Mouse (Mus musculus): ENCODE results near the gene Tmed4. TPM values are rescaled to one million over a fixed set of nuclear protein-coding genes. Genes with fewer than 3 reads are reported as not detected.

The Tmed4 gene
- polyA plus RNA-seq (2012; ENCODE audit: insufficient read depth, insufficient read length, missing spikeins): 52.9 and 55.0 TPM in 2 replicates

- Histone ChIP-seq H3K4me1 (ENCODE audit: control insufficient read depth, insufficient read depth, low read length) (peaks cover 9% of the 10 kb centered on the region), H3K27ac (ENCODE audit: insufficient read depth, low read depth, low read length) (0 out of 2 replicates have a peak within 1 kb of the TSS, but pooled peaks have one; percentile 17), H3K4me3 (ENCODE audit: insufficient read depth, low read length) (peak within 1 kb of the TSS; percentile 65)
- TF ChIP-seq CTCF (IDR thresholded peaks at IDR 0.05; ENCODE audit: low read depth, low read length): peak; percentile 37; the same call in 1 of the 2 replicates
- TF ChIP-seq POLR2A (IDR thresholded peaks at IDR 0.05; ENCODE audit: borderline replicate concordance, low read depth, low read length): no peak
Observed at GRCm38 (mm10) chr11:6274387-6275093, at the start of gene Tmed4. Gene Tmed4 (minus strand): TSS chr11:6274870.

GRCm38 (mm10) chr11:6323348-6323747, 48.7 kb upstream of the Tmed4 start:
- Histone ChIP-seq H3K27ac (ENCODE audit: insufficient read depth, low read depth, low read length) (no peak overlapping the region), H3K4me1 (ENCODE audit: control insufficient read depth, insufficient read depth, low read length) (no peaks in the 10 kb centered on the region), H3K4me3 (ENCODE audit: insufficient read depth, low read length) (no peak overlapping the region)
- TF ChIP-seq CTCF (IDR thresholded peaks at IDR 0.05; ENCODE audit: low read depth, low read length) (no peak), POLR2A (IDR thresholded peaks at IDR 0.05; ENCODE audit: borderline replicate concordance, low read depth, low read length) (no peak)

- TF ChIP-seq POLR2A (IDR thresholded peaks at IDR 0.05; ENCODE audit: borderline replicate concordance, low read depth, low read length) (no peak), CTCF (IDR thresholded peaks at IDR 0.05; ENCODE audit: low read depth, low read length) (no peak)
- Histone ChIP-seq H3K27ac (ENCODE audit: insufficient read depth, low read depth, low read length) (no peak overlapping the region), H3K4me3 (ENCODE audit: insufficient read depth, low read length) (no peak overlapping the region), H3K4me1 (ENCODE audit: control insufficient read depth, insufficient read depth, low read length) (no peaks in the 10 kb centered on the region)
Observed at GRCm38 (mm10) chr11:6322086-6322485, 47.4 kb upstream of the Tmed4 start.

GRCm38 (mm10) chr11:6319374-6319773, 44.7 kb upstream of the Tmed4 start:
- Histone ChIP-seq H3K27ac (ENCODE audit: insufficient read depth, low read depth, low read length) (no peak overlapping the region), H3K4me3 (ENCODE audit: insufficient read depth, low read length) (no peak overlapping the region), H3K4me1 (ENCODE audit: control insufficient read depth, insufficient read depth, low read length) (no peaks in the 10 kb centered on the region)
- TF ChIP-seq CTCF (IDR thresholded peaks at IDR 0.05; ENCODE audit: low read depth, low read length): no peak
- TF ChIP-seq POLR2A (IDR thresholded peaks at IDR 0.05; ENCODE audit: borderline replicate concordance, low read depth, low read length): no peak

- TF ChIP-seq CTCF (IDR thresholded peaks at IDR 0.05; ENCODE audit: low read depth, low read length) (no peak), POLR2A (IDR thresholded peaks at IDR 0.05; ENCODE audit: borderline replicate concordance, low read depth, low read length) (no peak)
- Histone ChIP-seq H3K4me1 (ENCODE audit: control insufficient read depth, insufficient read depth, low read length) (no peaks in the 10 kb centered on the region), H3K4me3 (ENCODE audit: insufficient read depth, low read length) (no peak overlapping the region), H3K27ac (ENCODE audit: insufficient read depth, low read depth, low read length) (no peak overlapping the region)
Observed at GRCm38 (mm10) chr11:6318559-6318958, 43.9 kb upstream of the Tmed4 start.

DNA sequence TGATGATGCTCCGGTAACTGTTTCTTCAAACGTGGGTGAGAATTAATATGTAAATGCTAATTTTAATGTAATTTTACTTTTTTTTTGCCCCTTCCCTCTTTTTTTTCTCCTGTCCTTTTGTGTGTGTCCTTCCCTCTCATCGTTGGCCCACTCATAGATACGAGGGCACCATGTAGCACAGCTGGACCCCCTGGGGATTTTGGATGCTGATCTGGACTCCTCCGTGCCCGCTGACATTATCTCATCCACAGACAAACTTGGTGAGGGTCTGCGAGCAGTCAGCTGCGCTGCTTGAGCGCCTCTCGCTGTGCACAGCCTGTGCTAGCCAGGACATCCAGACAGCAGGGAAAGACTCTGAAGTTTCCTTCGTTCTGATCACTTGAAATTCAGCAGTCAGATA, 42.2 kb upstream of the Tmed4 start:
- TF ChIP-seq CTCF (IDR thresholded peaks at IDR 0.05; ENCODE audit: low read depth, low read length) (no peak), POLR2A (IDR thresholded peaks at IDR 0.05; ENCODE audit: borderline replicate concordance, low read depth, low read length) (no peak)
- Histone ChIP-seq H3K4me3 (ENCODE audit: insufficient read depth, low read length) (no peak overlapping the region), H3K4me1 (ENCODE audit: control insufficient read depth, insufficient read depth, low read length) (no peaks in the 10 kb centered on the region), H3K27ac (ENCODE audit: insufficient read depth, low read depth, low read length) (no peak overlapping the region)

GRCm38 (mm10) chr11:6313874-6314406, 39.3 kb upstream of the Tmed4 start:
- no peaks in the 10 kb centered on the region for H3K4me1 ChIP-seq (ENCODE audit: control insufficient read depth, insufficient read depth, low read length)
- H3K4me3 ChIP-seq (ENCODE audit: insufficient read depth, low read length): no peak overlapping the region
- TF ChIP-seq POLR2A (IDR thresholded peaks at IDR 0.05; ENCODE audit: borderline replicate concordance, low read depth, low read length) (no peak), CTCF (IDR thresholded peaks at IDR 0.05; ENCODE audit: low read depth, low read length) (no peak)
- H3K27ac ChIP-seq (ENCODE audit: insufficient read depth, low read depth, low read length): no peak overlapping the region

- H3K4me1 ChIP-seq (ENCODE audit: control insufficient read depth, insufficient read depth, low read length): no peaks in the 10 kb centered on the region
- no peak overlapping the region for H3K4me3 ChIP-seq (ENCODE audit: insufficient read depth, low read length)
- no peak overlapping the region for H3K27ac ChIP-seq (ENCODE audit: insufficient read depth, low read depth, low read length)
- TF ChIP-seq CTCF (IDR thresholded peaks at IDR 0.05; ENCODE audit: low read depth, low read length) (no peak), POLR2A (IDR thresholded peaks at IDR 0.05; ENCODE audit: borderline replicate concordance, low read depth, low read length) (no peak)
Observed at GRCm38 (mm10) chr11:6308181-6308580, 33.5 kb upstream of the Tmed4 start.

- no peak overlapping the region for H3K4me3 ChIP-seq (ENCODE audit: insufficient read depth, low read length)
- no peak overlapping the region for H3K27ac ChIP-seq (ENCODE audit: insufficient read depth, low read depth, low read length)
- H3K4me1 ChIP-seq (ENCODE audit: control insufficient read depth, insufficient read depth, low read length): peaks cover 5% of the 10 kb centered on the region
- TF ChIP-seq POLR2A (IDR thresholded peaks at IDR 0.05; ENCODE audit: borderline replicate concordance, low read depth, low read length) (no peak), CTCF (IDR thresholded peaks at IDR 0.05; ENCODE audit: low read depth, low read length) (no peak)
Observed at GRCm38 (mm10) chr11:6305943-6306430, 31.3 kb upstream of the Tmed4 start.

- Histone ChIP-seq H3K27ac (ENCODE audit: insufficient read depth, low read depth, low read length) (no peak overlapping the region), H3K4me1 (ENCODE audit: control insufficient read depth, insufficient read depth, low read length) (peaks cover 29% of the 10 kb centered on the region), H3K4me3 (ENCODE audit: insufficient read depth, low read length) (no peak overlapping the region)
- TF ChIP-seq CTCF (IDR thresholded peaks at IDR 0.05; ENCODE audit: low read depth, low read length): no peak
- TF ChIP-seq POLR2A (IDR thresholded peaks at IDR 0.05; ENCODE audit: borderline replicate concordance, low read depth, low read length): no peak
Observed at GRCm38 (mm10) chr11:6302793-6303192, 28.1 kb upstream of the Tmed4 start.

Data from bone marrow macrophage, adult 2 months (primary cell).